Mouse (Mus musculus): ENCODE measurements at regions not wholly inside any gene's neighbourhood (a gene's known extent, or its start where the extent isn't known, plus 50 kb on each side); places are given as distances from the start of the nearest gene placed in this dataset.

DNA sequence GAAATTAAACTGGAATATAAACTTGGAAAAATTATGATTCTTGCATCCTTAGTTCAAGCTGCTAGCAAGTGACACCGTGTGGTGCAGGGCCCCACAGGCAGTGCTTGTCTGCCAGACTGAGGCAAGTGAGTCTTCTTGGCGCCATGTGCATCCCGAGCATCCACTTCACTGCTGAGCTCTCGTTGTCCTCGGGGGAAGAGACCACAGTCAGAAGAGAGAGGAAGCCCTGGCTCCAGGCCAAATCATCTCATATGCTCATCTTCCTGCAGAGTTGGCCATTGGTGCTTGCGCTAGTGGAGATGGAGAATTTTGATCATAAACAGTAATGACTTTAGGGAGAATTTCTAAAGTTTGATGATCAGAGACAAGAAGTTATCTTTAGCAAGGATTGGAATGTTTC lies 177.0 kb upstream of the Plpp4 start:
- Histone ChIP-seq H3K4me3 (no peak overlapping the region), H3K27ac (no peak overlapping the region), H3K27me3 (ENCODE audit: poor library complexity, severe bottlenecking) (no peaks in the 10 kb centered on the region), H3K4me1 (no peaks in the 10 kb centered on the region), H3K9me3 (no peaks in the 10 kb centered on the region), H3K36me3 (replicated peaks) (no peaks in the 10 kb centered on the region)
- DNase-seq (ENCODE audit: extremely low spot score, low spot score), result no peak
- WGBS, result 87% methylated on average over 6 of the region's 6 CpGs

- Histone ChIP-seq H3K27ac (no peak overlapping the region), H3K4me3 (no peak overlapping the region), H3K27me3 (ENCODE audit: poor library complexity, severe bottlenecking) (no peaks in the 10 kb centered on the region), H3K36me3 (replicated peaks) (no peaks in the 10 kb centered on the region), H3K4me1 (0 out of 2 replicates have a peak, but pooled peaks cover 4% of the 10 kb centered on the region), H3K9me3 (no peaks in the 10 kb centered on the region)
- WGBS, result 64% methylated on average over 4 of the region's 4 CpGs
- no peak for DNase-seq (ENCODE audit: extremely low spot score, low spot score)
These were observed 165.4 kb upstream of the Plpp4 start for GRCm38 (mm10) chr7:129091441-129091840.

GRCm38 (mm10) chr7:129096374-129097069 lies 160.3 kb upstream of the Plpp4 start:
- no peak overlapping the region for H3K27ac ChIP-seq
- no peaks in the 10 kb centered on the region for H3K27me3 ChIP-seq (ENCODE audit: poor library complexity, severe bottlenecking)
- H3K9me3 ChIP-seq, result no peaks in the 10 kb centered on the region
- H3K4me1 ChIP-seq, result 0 out of 2 replicates have a peak, but pooled peaks cover 4% of the 10 kb centered on the region
- no peaks in the 10 kb centered on the region for H3K36me3 ChIP-seq (replicated peaks)
- 79% methylated on average over 3 of the region's 3 CpGs for WGBS
- no peak for DNase-seq (ENCODE audit: extremely low spot score, low spot score)
- H3K4me3 ChIP-seq, result no peak overlapping the region

- Histone ChIP-seq H3K36me3 (replicated peaks) (no peaks in the 10 kb centered on the region), H3K27ac (no peak overlapping the region), H3K4me1 (no peaks in the 10 kb centered on the region), H3K9me3 (no peaks in the 10 kb centered on the region), H3K4me3 (no peak overlapping the region), H3K27me3 (ENCODE audit: poor library complexity, severe bottlenecking) (no peaks in the 10 kb centered on the region)
- WGBS, result 72% methylated on average over 4 of the region's 4 CpGs
- no peak for DNase-seq (ENCODE audit: extremely low spot score, low spot score)
These were observed 154.4 kb upstream of the Plpp4 start for GRCm38 (mm10) chr7:129102437-129102836.

DNA sequence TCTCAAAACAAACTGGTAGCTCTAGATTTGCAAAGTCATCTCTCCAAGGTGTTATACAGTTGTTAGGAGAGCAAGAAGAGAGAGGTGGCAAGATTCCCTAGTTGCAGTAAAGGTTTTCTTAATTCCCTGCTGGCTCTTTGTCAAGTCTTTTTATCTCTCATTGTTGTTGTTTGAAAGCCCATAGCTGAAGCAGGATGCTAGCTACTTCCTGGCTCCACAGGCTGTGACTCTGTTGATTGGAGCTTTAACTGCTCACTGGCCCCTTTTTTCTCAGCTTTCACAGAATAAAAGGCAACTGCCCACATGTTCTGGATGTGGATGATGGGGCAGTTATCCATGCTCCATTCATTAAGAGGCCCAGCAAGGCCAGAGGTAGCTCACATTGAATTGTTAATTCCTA lies 122.7 kb upstream of the Plpp4 start:
- no peak for DNase-seq (ENCODE audit: extremely low spot score, low spot score)
- H3K27ac ChIP-seq, result peak overlapping the region; percentile 4; the same call in 1 of the 2 replicates

DNA sequence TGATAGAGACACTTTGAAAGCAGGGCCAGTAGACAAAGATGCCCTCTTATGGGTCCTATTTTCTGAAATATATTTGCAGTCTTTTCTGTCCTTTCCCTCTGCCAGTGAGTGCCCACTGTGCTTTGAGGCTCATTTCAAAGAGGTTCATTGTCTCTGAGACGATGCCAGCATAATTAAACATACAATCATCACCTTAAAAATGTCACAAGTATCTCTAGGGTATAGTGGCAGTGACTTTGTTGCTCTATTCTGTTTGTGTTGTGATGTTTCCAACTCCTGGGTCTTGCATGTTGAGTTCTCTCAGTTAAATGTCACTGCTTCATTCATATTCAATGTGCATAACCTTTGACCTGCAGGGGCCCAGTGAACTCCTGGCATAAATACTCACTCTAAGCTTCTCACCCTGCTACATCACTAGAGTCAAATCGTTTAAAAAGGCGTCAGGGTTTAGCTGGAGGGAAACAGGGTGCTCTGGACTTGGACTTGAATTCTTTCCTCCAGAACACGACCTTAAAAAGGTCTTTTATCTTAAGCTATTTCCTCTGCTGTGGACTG lies 122.1 kb upstream of the Plpp4 start:
- WGBS, result 23% methylated on average over 4 of the region's 4 CpGs
- Histone ChIP-seq H3K27me3 (ENCODE audit: poor library complexity, severe bottlenecking) (no peaks in the 10 kb centered on the region), H3K36me3 (replicated peaks) (no peaks in the 10 kb centered on the region), H3K27ac (peak overlapping the region; percentile 4), H3K4me3 (no peak overlapping the region), H3K9me3 (no peaks in the 10 kb centered on the region), H3K4me1 (peaks cover 15% of the 10 kb centered on the region)
- DNase-seq (ENCODE audit: extremely low spot score, low spot score), result no peak

More for the DNA sequence above, 122.7 kb upstream of the Plpp4 start:
- H3K4me3 ChIP-seq, result no peak overlapping the region
- H3K27me3 ChIP-seq (ENCODE audit: poor library complexity, severe bottlenecking), result no peaks in the 10 kb centered on the region
- H3K9me3 ChIP-seq, result no peaks in the 10 kb centered on the region
- H3K4me1 ChIP-seq, result peaks cover 15% of the 10 kb centered on the region
- H3K36me3 ChIP-seq (replicated peaks), result no peaks in the 10 kb centered on the region

- H3K4me1 ChIP-seq, result peaks cover 27% of the 10 kb centered on the region
- H3K36me3 ChIP-seq (replicated peaks), result no peaks in the 10 kb centered on the region
- H3K27me3 ChIP-seq (ENCODE audit: poor library complexity, severe bottlenecking), result no peaks in the 10 kb centered on the region
- H3K9me3 ChIP-seq, result no peaks in the 10 kb centered on the region
- no peak overlapping the region for H3K27ac ChIP-seq
- DNase-seq (ENCODE audit: extremely low spot score, low spot score), result no peak
- H3K4me3 ChIP-seq, result no peak overlapping the region
- 95% methylated on average over 11 of the region's 11 CpGs for WGBS
These were observed 119.4 kb upstream of the Plpp4 start for GRCm38 (mm10) chr7:129137303-129137990.

- no peak overlapping the region for H3K4me3 ChIP-seq
- no peaks in the 10 kb centered on the region for H3K36me3 ChIP-seq (replicated peaks)
- no peaks in the 10 kb centered on the region for H3K27me3 ChIP-seq (ENCODE audit: poor library complexity, severe bottlenecking)
- H3K27ac ChIP-seq, result no peak overlapping the region
- DNase-seq (ENCODE audit: extremely low spot score, low spot score), result no peak
- H3K9me3 ChIP-seq, result no peaks in the 10 kb centered on the region
- 61% methylated on average over 6 of the region's 6 CpGs for WGBS
- H3K4me1 ChIP-seq, result peaks cover 13% of the 10 kb centered on the region
These were observed 114.8 kb upstream of the Plpp4 start for GRCm38 (mm10) chr7:129141942-129142598.

DNA sequence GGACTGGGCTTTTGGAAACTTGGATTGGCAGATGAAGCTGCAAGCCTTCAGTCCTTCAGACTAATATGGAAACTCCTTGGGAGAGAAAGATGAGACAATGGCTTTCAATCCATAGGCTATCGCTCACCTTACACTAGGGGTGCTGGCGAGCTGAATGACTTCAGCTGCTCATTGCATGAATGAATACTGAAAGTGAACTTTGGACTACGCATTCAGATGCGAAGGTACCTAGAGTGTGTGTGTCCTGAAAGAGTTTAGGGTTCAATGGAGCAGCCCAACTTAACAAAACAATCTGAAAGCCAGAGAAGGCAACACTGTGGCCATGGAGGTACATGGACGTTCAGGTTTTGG lies 114.3 kb upstream of the Plpp4 start:
- Histone ChIP-seq H3K4me3 (no peak overlapping the region), H3K4me1 (peaks cover 13% of the 10 kb centered on the region), H3K9me3 (no peaks in the 10 kb centered on the region), H3K27ac (no peak overlapping the region), H3K27me3 (ENCODE audit: poor library complexity, severe bottlenecking) (no peaks in the 10 kb centered on the region), H3K36me3 (replicated peaks) (no peaks in the 10 kb centered on the region)
- no peak for DNase-seq (ENCODE audit: extremely low spot score, low spot score)
- 72% methylated on average over 5 of the region's 5 CpGs for WGBS

DNA sequence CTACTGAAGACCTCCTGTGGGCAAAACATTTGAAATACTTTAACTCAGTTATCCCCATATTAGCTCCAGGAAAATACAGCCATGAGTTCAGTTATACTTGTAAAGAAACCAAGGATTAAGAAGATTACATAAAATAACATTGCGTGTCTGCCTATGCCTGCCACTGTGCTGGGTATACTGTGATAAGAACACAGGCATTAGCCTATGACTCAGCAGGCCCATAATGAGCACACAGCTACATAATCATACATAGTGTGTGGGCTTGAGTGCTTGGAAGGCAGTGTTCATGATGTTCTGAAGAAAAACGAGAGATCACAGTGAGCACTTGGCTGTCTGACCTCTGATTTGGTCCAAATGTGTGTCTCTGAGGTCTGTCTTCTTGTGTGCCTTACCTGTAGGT lies 101.3 kb upstream of the Plpp4 start:
- Histone ChIP-seq H3K36me3 (replicated peaks) (no peaks in the 10 kb centered on the region), H3K27ac (no peak overlapping the region), H3K4me1 (no peaks in the 10 kb centered on the region), H3K27me3 (ENCODE audit: poor library complexity, severe bottlenecking) (no peaks in the 10 kb centered on the region), H3K9me3 (no peaks in the 10 kb centered on the region), H3K4me3 (no peak overlapping the region)
- DNase-seq (ENCODE audit: extremely low spot score, low spot score), result no peak
- 87% methylated on average over 2 of the region's 2 CpGs for WGBS

GRCm38 (mm10) chr7:129169971-129170370 lies 86.9 kb upstream of the Plpp4 start:
- DNase-seq (ENCODE audit: extremely low spot score, low spot score), result no peak
- no peaks in the 10 kb centered on the region for H3K36me3 ChIP-seq (replicated peaks)
- WGBS, result 90% methylated on average over 7 of the region's 7 CpGs
- no peaks in the 10 kb centered on the region for H3K9me3 ChIP-seq
- no peak overlapping the region for H3K27ac ChIP-seq
- no peak overlapping the region for H3K4me3 ChIP-seq
- no peaks in the 10 kb centered on the region for H3K4me1 ChIP-seq
- H3K27me3 ChIP-seq (ENCODE audit: poor library complexity, severe bottlenecking), result no peaks in the 10 kb centered on the region

DNA sequence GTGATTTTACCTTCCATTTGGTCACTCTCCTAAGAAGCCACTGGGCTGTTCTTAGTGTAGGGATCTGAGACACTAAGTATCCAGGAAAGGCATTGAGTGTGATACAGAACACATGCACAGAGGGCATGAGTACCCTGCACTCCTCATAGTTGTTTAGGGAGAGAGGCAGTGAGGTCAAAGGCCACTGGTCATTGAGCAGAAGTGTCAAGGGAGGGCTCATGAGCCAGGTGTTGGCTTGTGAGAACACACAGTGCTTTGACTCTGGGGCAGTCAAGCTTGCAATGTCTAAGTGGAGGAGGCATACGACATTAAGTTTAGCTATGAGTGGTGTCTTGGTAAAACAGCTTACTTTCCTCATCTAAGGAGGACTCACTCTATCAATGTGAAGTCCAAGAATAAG lies 65.9 kb upstream of the Plpp4 start:
- no peak overlapping the region for H3K4me3 ChIP-seq
- no peaks in the 10 kb centered on the region for H3K27me3 ChIP-seq (ENCODE audit: poor library complexity, severe bottlenecking)
- no peaks in the 10 kb centered on the region for H3K9me3 ChIP-seq
- H3K36me3 ChIP-seq (replicated peaks), result no peaks in the 10 kb centered on the region
- no peak for DNase-seq (ENCODE audit: extremely low spot score, low spot score)
- H3K4me1 ChIP-seq, result no peaks in the 10 kb centered on the region
- WGBS, result 91% methylated on average over 1 of the region's 1 CpGs
- H3K27ac ChIP-seq, result no peak overlapping the region

DNA sequence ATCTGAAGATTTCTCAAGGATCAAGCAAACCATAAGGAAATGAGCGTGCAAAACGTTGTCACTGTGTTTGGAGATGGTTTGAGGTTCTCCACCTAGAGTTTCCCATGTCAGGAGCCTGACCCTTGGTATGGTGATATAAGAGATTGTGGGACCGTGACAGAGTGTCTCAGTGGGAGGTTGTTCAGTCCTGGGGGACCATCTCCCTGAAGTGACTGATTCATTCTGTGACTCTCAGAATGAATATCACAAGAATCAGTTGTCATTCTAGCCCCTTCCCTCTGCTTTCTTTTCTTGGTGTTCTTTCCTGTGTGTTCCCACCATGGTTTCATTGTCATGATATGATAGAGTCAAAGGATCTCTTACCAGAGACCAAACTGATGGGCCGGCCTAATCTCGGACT lies 49.8 kb upstream of the Plpp4 start:
- Histone ChIP-seq H3K36me3 (replicated peaks) (no peaks in the 10 kb centered on the region), H3K27ac (no peak overlapping the region), H3K9me3 (no peaks in the 10 kb centered on the region), H3K4me1 (no peaks in the 10 kb centered on the region), H3K4me3 (no peak overlapping the region), H3K27me3 (ENCODE audit: poor library complexity, severe bottlenecking) (no peaks in the 10 kb centered on the region)
- DNase-seq (ENCODE audit: extremely low spot score, low spot score), result no peak
- 85% methylated on average over 5 of the region's 5 CpGs for WGBS
